Mouse (Mus musculus) kidney, postnatal 10 days (tissue): ENCODE measurements at regions not wholly inside any gene's neighbourhood (a gene's known extent, or its start where the extent isn't known, plus 50 kb on each side); places are given as distances from the start of the nearest gene placed in this dataset.
"Not testable (repeated sequence)": the region's sequence is repeated elsewhere in the genome, so short reads cannot be mapped to it uniquely, and the experiment has no call there.

Source experiments
- DNase-seq: peaks from one replicate; pipeline ENCODE4 v3.0.0; 2021; ENCODE audit warnings: mixed read lengths

- DNase-seq: no peak
Measured at GRCm38 (mm10) chr2:17946047-17946446, 50.7 kb downstream of the H2al2a start.

GRCm38 (mm10) chr2:17945369-17945915 is 51.3 kb downstream of the H2al2a start:
- DNase-seq: no peak

- no peak for DNase-seq
Measured at GRCm38 (mm10) chr2:17943506-17943905, 53.3 kb downstream of the H2al2a start.

- DNase-seq: no peak
Measured at GRCm38 (mm10) chr2:17942528-17943387, 54.0 kb downstream of the H2al2a start.

GRCm38 (mm10) chr2:17941921-17942320 is 54.8 kb downstream of the H2al2a start:
- no peak for DNase-seq

- DNase-seq: not testable (repeated sequence)
Measured at GRCm38 (mm10) chr2:17939857-17940848, 56.6 kb downstream of the H2al2a start.

GRCm38 (mm10) chr2:17939183-17939856 is 57.4 kb downstream of the H2al2a start:
- peak; percentile 29 for DNase-seq

- DNase-seq: no peak
Measured at GRCm38 (mm10) chr2:17936527-17937139, 60.1 kb downstream of the H2al2a start.

- DNase-seq: no peak
Measured at GRCm38 (mm10) chr2:17935916-17936315, 60.8 kb downstream of the H2al2a start.

GRCm38 (mm10) chr2:17935466-17935865 is 61.3 kb downstream of the H2al2a start:
- DNase-seq: no peak

- no peak for DNase-seq
Measured at GRCm38 (mm10) chr2:17934610-17935009, 62.1 kb downstream of the H2al2a start.

- DNase-seq: no peak
Measured at GRCm38 (mm10) chr2:17932932-17933790, 63.6 kb downstream of the H2al2a start.

GRCm38 (mm10) chr2:17932426-17932931 is 64.3 kb downstream of the H2al2a start:
- no peak for DNase-seq

- DNase-seq: no peak
Measured at GRCm38 (mm10) chr2:17931881-17932280, 64.9 kb downstream of the H2al2a start.

- no peak for DNase-seq
Measured at GRCm38 (mm10) chr2:17918861-17919648, 77.7 kb downstream of the H2al2a start.

GRCm38 (mm10) chr2:17917238-17917946 is 79.4 kb downstream of the H2al2a start:
- DNase-seq: no peak

GRCm38 (mm10) chr2:17902616-17903015 is 94.1 kb downstream of the H2al2a start:
- no peak for DNase-seq

GRCm38 (mm10) chr2:17900202-17900601 is 96.6 kb downstream of the H2al2a start:
- DNase-seq: no peak

- DNase-seq: no peak
Measured at GRCm38 (mm10) chr2:17898780-17899179, 98.0 kb downstream of the H2al2a start.
